Mouse (Mus musculus) adrenal gland, adult 18-20 months (tissue): Measurements from ENCODE around the gene Ten1. TPM values are rescaled to one million over a fixed set of nuclear protein-coding genes. Genes with fewer than 3 reads are reported as not detected.
A peak's percentile ranks its signal among the peaks of the same experiment; 100 is the strongest.

Experiments
- DNase-seq, 2 experiments: peaks; one replicate each; pipeline ENCODE4 v3.0.0; 2021 to 2022; ENCODE audit warnings: low spot score in 2 of 2
- total RNA-seq, 2 experiments: library from RNA; stranded (reverse); gene quantifications; 1 replicate in 1 of 2; 2 replicates in 1 of 2; pipeline ENCODE4 v1.2.3; 2021

Ten1 gene
- total RNA-seq, 2 experiments from 2014 or later, result 17.3 to 20.7 TPM

GRCm38 (mm10) chr11:116196866-116197583, 1.6 kb upstream of the Ten1 start:
- no peak for DNase-seq

- no peak for DNase-seq
These were observed 1.1 kb upstream of the Ten1 start for GRCm38 (mm10) chr11:116197584-116197906.

- no peak for DNase-seq
These were observed 523 bp upstream of the Ten1 start for GRCm38 (mm10) chr11:116198132-116198531.

- DNase-seq, result no peak
These were observed 2.5 kb downstream of the Ten1 start for GRCm38 (mm10) chr11:116201151-116201550.

GRCm38 (mm10) chr11:116203150-116203549, 4.5 kb downstream of the Ten1 start:
- DNase-seq, result no peak

- no peak for DNase-seq
These were observed 8.0 kb downstream of the Ten1 start for GRCm38 (mm10) chr11:116206678-116207077.

GRCm38 (mm10) chr11:116208660-116209059, 10.0 kb downstream of the Ten1 start:
- DNase-seq, result no peak

GRCm38 (mm10) chr11:116209257-116209656, 10.6 kb downstream of the Ten1 start:
- no peak for DNase-seq

- no peak for DNase-seq
These were observed 12.0 kb downstream of the Ten1 start for GRCm38 (mm10) chr11:116210696-116211095.

GRCm38 (mm10) chr11:116212847-116213246, 14.2 kb downstream of the Ten1 start:
- DNase-seq, result no peak

GRCm38 (mm10) chr11:116213877-116214510, 15.3 kb downstream of the Ten1 start:
- DNase-seq, result no peak

- DNase-seq, result no peak
These were observed 16.5 kb downstream of the Ten1 start for GRCm38 (mm10) chr11:116215181-116215580.

GRCm38 (mm10) chr11:116215991-116216390, 17.3 kb downstream of the Ten1 start:
- no peak for DNase-seq

- DNase-seq, result no peak
These were observed 17.9 kb downstream of the Ten1 start for GRCm38 (mm10) chr11:116216549-116216948.

GRCm38 (mm10) chr11:116218263-116218662, 19.6 kb downstream of the Ten1 start:
- DNase-seq, result no peak

- peak; percentile 82 to 87 for DNase-seq
These were observed 20.2 kb downstream of the Ten1 start for GRCm38 (mm10) chr11:116218737-116219400.

GRCm38 (mm10) chr11:116219885-116220284, 21.2 kb downstream of the Ten1 start:
- DNase-seq, result peak; percentile 70 to 73

- no peak for DNase-seq
These were observed 23.5 kb downstream of the Ten1 start for GRCm38 (mm10) chr11:116221931-116222739.

GRCm38 (mm10) chr11:116222740-116223059, 24.0 kb downstream of the Ten1 start:
- DNase-seq, result no peak

- DNase-seq, result peak; percentile 87 to 90
These were observed 27.8 kb downstream of the Ten1 start for GRCm38 (mm10) chr11:116226414-116226813.

GRCm38 (mm10) chr11:116228699-116229098, 30.0 kb downstream of the Ten1 start:
- DNase-seq, result no peak

GRCm38 (mm10) chr11:116232427-116232826, 33.8 kb downstream of the Ten1 start:
- no peak for DNase-seq
